Mouse (Mus musculus): ENCODE measurements at regions not wholly inside any gene's neighbourhood (a gene's known extent, or its start where the extent isn't known, plus 50 kb on each side); places are given as distances from the start of the nearest gene placed in this dataset.
"Not testable (repeated sequence)": the region's sequence is repeated elsewhere in the genome, so short reads cannot be mapped to it uniquely, and the experiment has no call there.

- no peak for DNase-seq (ENCODE audit: low spot score)
These were observed 299.1 kb downstream of the Vrk1 start for GRCm38 (mm10) chr12:106308956-106309610.

- no peak for DNase-seq (ENCODE audit: low spot score)
These were observed 300.1 kb downstream of the Vrk1 start for GRCm38 (mm10) chr12:106310171-106310570.

GRCm38 (mm10) chr12:106310585-106311319 is 300.7 kb downstream of the Vrk1 start:
- DNase-seq (ENCODE audit: low spot score): no peak

- DNase-seq (ENCODE audit: low spot score): no peak
These were observed 301.3 kb downstream of the Vrk1 start for GRCm38 (mm10) chr12:106311320-106311825.

- no peak for DNase-seq (ENCODE audit: low spot score)
These were observed 302.0 kb downstream of the Vrk1 start for GRCm38 (mm10) chr12:106311831-106312600.

- no peak for DNase-seq (ENCODE audit: low spot score)
These were observed 307.7 kb downstream of the Vrk1 start for GRCm38 (mm10) chr12:106317738-106318137.

GRCm38 (mm10) chr12:106321511-106321910 is 311.5 kb downstream of the Vrk1 start:
- DNase-seq (ENCODE audit: low spot score): no peak

GRCm38 (mm10) chr12:106326611-106327010 is 316.6 kb downstream of the Vrk1 start:
- DNase-seq (ENCODE audit: low spot score): no peak

- no peak for DNase-seq (ENCODE audit: low spot score)
These were observed 317.3 kb downstream of the Vrk1 start for GRCm38 (mm10) chr12:106327351-106327750.

GRCm38 (mm10) chr12:106357867-106358266 is 347.8 kb downstream of the Vrk1 start:
- no peak for DNase-seq (ENCODE audit: low spot score)

GRCm38 (mm10) chr12:106361646-106362045 is 351.6 kb downstream of the Vrk1 start:
- DNase-seq (ENCODE audit: low spot score): not testable (repeated sequence)

- DNase-seq (ENCODE audit: low spot score): no peak
These were observed 364.9 kb downstream of the Vrk1 start for GRCm38 (mm10) chr12:106374840-106375375.

- no peak for DNase-seq (ENCODE audit: low spot score)
These were observed 365.9 kb downstream of the Vrk1 start for GRCm38 (mm10) chr12:106375886-106376285.

GRCm38 (mm10) chr12:106376783-106377182 is 366.8 kb downstream of the Vrk1 start:
- DNase-seq (ENCODE audit: low spot score): no peak

- no peak for DNase-seq (ENCODE audit: low spot score)
These were observed 367.3 kb downstream of the Vrk1 start for GRCm38 (mm10) chr12:106377281-106377680.

GRCm38 (mm10) chr12:106377761-106378160 is 367.7 kb downstream of the Vrk1 start:
- DNase-seq (ENCODE audit: low spot score): no peak

- DNase-seq (ENCODE audit: low spot score): no peak
These were observed 368.5 kb downstream of the Vrk1 start for GRCm38 (mm10) chr12:106378303-106379075.

GRCm38 (mm10) chr12:106379151-106379594 is 369.1 kb downstream of the Vrk1 start:
- no peak for DNase-seq (ENCODE audit: low spot score)

GRCm38 (mm10) chr12:106379779-106380178 is 369.8 kb downstream of the Vrk1 start:
- DNase-seq (ENCODE audit: low spot score): no peak

GRCm38 (mm10) chr12:106381821-106382220 is 371.8 kb downstream of the Vrk1 start:
- no peak for DNase-seq (ENCODE audit: low spot score)

GRCm38 (mm10) chr12:106389214-106389613 is 379.2 kb downstream of the Vrk1 start:
- no peak for DNase-seq (ENCODE audit: low spot score)

All from testis, postnatal 14 days (tissue).